Mouse (Mus musculus) telencephalon, adult 2 months (tissue): ENCODE measurements around the gene Blcap.

Source experiments
- DNase-seq: peaks from one replicate; pipeline ENCODE4 v3.0.0-alpha.2; 2011; ENCODE audit warnings: low read depth, low spot score

Gene Blcap

DNA sequence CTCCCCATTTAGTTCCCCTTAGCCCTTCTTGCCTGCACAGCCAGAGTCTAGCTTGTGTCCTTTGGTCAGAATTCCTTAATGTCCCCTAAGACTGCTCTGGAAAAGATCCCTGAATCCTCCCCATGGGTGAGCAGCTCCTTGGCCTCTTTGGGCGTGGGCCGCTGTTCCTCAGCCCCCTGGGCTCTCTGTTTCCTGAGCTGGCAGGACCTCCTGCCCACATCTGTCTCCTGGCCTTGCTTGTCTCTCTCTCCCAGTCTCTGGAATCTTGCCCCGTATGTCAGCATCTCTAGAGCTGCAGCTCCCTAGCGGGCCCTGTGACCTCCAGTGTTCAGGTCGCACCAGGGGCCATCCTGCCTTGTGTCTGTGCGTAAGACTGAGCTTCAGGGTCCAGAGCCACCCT lies 51.6 kb downstream of the Blcap start:
- no peak for DNase-seq

DNA sequence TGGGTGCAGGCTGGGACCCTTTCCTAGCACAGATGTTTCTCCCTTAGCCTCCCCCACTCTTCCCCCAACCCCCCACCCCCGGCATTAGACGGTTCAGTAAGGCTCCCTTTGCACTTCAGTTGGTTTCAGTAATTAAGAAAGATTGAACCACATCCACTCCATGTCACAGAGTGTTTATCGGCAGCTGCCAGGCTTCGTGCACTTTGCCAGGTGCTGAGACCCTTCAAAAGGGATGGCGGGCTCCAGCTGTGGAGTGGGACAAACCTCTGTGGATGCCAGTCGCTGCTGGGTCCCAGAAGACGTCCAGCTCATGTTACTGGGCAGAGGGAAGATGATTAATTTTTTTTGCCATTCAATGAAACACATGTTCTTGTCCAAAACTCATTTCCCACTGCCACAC lies 52.6 kb downstream of the Blcap start:
- no peak for DNase-seq

DNA sequence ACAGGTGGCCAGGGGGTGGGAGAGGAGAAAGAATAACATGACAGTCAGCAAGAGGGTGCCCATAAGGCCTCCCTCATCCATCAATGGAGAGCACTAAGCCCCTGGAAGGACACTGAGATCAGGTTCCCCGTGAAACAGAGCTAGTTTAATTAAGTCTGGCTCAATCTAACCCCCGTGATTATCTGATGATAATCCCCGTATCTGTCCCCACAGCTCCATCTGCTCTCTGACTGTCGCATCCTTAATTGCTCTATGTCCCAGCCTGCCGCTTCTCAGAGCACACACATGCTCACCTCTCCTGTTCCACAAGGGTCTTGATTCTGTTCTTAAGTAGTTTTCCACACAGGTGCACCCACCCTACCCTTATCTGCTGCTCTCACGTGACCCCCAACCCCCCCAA lies 53.5 kb downstream of the Blcap start:
- DNase-seq: no peak

DNA sequence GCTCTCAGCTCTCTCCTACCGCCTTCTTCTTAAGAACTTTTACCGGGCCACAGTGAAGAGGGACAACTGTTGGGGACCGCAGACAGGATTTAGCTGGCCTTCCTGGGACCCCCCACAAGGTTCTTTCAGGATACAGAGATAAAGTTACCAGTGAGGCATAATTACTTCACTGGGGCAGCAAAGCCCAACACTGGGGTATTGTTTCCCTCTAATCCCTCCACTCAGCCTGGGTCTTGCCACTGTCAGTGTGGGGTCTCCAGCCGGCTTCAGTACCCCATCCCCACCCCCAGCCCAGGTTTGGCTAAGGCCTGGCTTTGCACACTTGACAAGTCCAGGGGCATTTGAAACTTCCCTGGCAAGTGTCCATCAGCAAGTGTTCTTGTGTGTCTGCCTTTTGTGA lies 56.7 kb downstream of the Blcap start:
- DNase-seq: no peak

DNA sequence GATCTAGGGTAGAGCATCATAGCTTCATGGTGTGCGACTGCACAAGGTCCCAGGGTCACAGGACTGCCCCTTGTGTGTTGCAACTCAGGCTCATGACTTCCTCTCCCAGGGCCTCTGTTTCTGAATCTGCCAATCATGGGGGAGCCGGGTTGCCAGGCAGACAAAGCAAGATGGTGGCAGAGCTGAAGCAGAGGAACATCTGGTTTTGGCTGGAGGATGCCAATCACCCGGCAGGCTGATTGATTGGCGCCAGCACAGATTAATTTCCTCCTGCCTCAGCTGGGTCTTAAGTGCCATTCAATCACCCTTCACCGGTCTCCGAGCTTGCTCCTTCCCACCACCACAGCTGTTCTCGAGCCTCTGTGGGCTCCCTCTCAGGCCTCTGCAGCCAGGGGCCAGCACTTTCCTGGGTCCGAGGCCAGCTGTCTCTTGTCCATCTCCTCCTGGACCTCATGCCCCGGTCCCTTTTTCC lies 57.3 kb downstream of the Blcap start:
- DNase-seq: no peak

DNA sequence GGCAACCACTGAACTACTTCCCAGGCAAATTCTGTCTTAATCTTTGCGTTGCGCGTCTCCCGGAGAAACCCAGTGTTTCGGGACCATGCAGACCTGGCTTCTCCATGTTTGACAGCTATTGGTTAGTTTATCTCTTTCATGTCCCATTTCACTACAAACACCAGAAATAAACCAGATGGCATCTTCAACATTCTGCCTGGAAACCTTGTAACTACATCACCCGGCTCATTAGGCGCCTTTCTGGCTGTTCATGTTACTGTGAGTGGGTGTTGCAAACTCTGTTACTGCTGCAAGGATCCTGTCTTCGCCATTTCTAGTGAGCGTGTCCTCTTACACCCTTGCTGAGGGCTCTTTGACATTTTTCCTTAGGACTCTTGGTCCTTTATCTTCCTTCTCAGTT lies 58.2 kb downstream of the Blcap start:
- peak; percentile 53 for DNase-seq

DNA sequence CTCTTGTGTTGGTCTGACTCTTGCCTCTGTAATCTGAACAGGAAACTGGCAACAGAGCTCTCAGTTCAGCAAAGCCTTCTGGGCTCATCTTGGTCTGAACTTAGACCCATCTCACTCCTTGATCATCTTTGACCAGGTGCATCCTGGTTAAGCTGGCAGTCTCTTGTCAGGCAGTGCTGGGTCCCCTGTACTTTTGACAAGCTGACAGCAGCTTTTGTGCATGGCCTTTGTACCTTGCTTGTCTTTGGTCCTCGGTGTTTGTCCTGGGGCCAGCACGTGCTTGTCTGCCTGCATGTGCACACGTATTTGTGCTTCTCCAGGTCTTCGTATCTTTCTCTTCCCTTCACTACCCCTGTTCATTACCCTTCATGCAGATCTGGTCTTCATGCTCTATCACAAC lies 61.0 kb downstream of the Blcap start:
- no peak for DNase-seq

DNA sequence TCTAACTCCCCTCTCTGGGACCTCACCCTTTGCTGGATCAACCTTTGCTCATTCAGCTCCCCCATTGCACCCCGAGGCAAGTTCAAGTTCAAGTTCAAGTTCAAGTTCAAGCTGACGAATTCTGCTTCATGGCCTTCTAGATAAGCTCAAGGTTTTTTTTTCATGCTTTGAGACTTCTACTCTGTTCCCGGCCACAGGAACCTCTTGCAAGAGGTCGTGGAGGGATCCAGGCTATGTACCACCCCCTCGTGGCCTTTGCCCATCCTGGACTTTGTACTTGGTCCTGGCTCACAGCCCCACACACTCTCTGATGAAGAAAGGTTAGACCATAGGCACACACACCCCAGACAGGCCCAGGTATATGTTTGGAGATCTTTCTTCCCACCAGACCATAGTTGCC lies 61.9 kb downstream of the Blcap start:
- DNase-seq: no peak

DNA sequence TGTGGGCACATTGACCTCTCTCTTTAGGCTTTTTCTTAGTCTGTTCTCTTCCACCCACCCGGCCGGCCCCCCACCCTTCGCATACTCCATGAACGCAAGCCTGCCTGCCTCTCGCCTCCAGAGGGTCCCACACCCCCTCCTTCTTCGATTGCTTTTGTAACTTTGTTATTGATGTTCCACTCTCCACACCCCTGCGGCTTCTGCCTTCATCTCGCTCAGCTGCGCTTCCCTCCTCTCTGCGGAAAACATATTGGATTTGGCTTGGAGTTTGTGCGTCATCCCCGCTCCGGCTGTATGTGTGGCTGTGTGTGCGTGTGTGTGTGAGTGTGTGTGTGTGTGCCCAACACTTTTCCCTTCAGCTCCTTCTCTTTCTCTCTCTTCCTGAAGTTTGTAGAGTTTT lies 64.3 kb downstream of the Blcap start:
- peak; percentile 70 for DNase-seq
